Mouse (Mus musculus): Measurements from ENCODE around the gene Fbxw15.
"Not testable (repeated sequence)": the region's sequence is repeated elsewhere in the genome, so short reads cannot be mapped to it uniquely, and the experiment has no call there.

Fbxw15 gene

GRCm38 (mm10) chr9:109568162-109568561 lies at the start of gene Fbxw15:
Fbxw15 (minus strand) TSS chr9:109568262.
- in situ Hi-C loops (cut with MboI; ENCODE audit: low sequenced_read_pairs): not testable (repeated sequence)

GRCm38 (mm10) chr9:109606837-109607236 lies 38.8 kb upstream of the Fbxw15 start:
- in situ Hi-C loops (cut with MboI; ENCODE audit: low sequenced_read_pairs): not testable (repeated sequence)

GRCm38 (mm10) chr9:109602128-109602527 lies 34.1 kb upstream of the Fbxw15 start:
- in situ Hi-C loops (cut with MboI; ENCODE audit: low sequenced_read_pairs): not testable (repeated sequence)

- in situ Hi-C loops (cut with MboI; ENCODE audit: low sequenced_read_pairs): no loop called here
Measured at GRCm38 (mm10) chr9:109597226-109597625, 29.2 kb upstream of the Fbxw15 start.

GRCm38 (mm10) chr9:109594866-109595265 lies 26.8 kb upstream of the Fbxw15 start:
- in situ Hi-C loops (cut with MboI; ENCODE audit: low sequenced_read_pairs): no loop called here

GRCm38 (mm10) chr9:109565546-109565945 lies 2.5 kb downstream of the Fbxw15 start:
- in situ Hi-C loops (cut with MboI; ENCODE audit: low sequenced_read_pairs): no loop called here

GRCm38 (mm10) chr9:109562106-109562505 lies 6.0 kb downstream of the Fbxw15 start:
- in situ Hi-C loops (cut with MboI; ENCODE audit: low sequenced_read_pairs): not testable (repeated sequence)

- in situ Hi-C loops (cut with MboI; ENCODE audit: low sequenced_read_pairs): no loop called here
Measured at GRCm38 (mm10) chr9:109552483-109552882, 15.6 kb downstream of the Fbxw15 start.

GRCm38 (mm10) chr9:109549666-109550065 lies 18.4 kb downstream of the Fbxw15 start:
- in situ Hi-C loops (cut with MboI; ENCODE audit: low sequenced_read_pairs): not testable (repeated sequence)

GRCm38 (mm10) chr9:109523385-109524064 lies 44.5 kb downstream of the Fbxw15 start:
- in situ Hi-C loops (cut with MboI; ENCODE audit: low sequenced_read_pairs): no loop called here

All from CH12F3 (cell line).